Mouse (Mus musculus) embryonic facial prominence, embryonic 11.5 days (tissue): ENCODE data around the gene Yy1. TPM values are rescaled to one million over a fixed set of nuclear protein-coding genes. Genes with fewer than 3 reads are reported as not detected.

Experiments used
- ATAC-seq: fragments of 200-750 bp; cut with Nextera tagmentation; replicated peaks from 2 replicates; pipeline ENCODE4 v1.8.0; 2017; ENCODE audit warnings: low read depth; ENCODE audit not compliant: insufficient number of reproducible peaks, low FRiP score, low TSS enrichment
- DNase-seq: peaks from one replicate; pipeline ENCODE4 v3.0.0-alpha.2; 2015; ENCODE audit warnings: low spot score
- H3K27ac ChIP-seq: fragments of 300-500 bp; sonication (generic); replicated peaks from 2 replicates; pipeline ENCODE4 v1.5.1; 2014; ENCODE audit warnings: mild to moderate bottlenecking, low read depth, low read length, control low read depth
- H3K27me3 ChIP-seq: fragments of 300-500 bp; sonication (generic); 2 replicates; pipeline ENCODE4 v1.6.1; 2014; ENCODE audit warnings: mild to moderate bottlenecking, low read length, moderate library complexity, mixed read lengths; ENCODE audit not compliant: control insufficient read depth, insufficient read depth
- H3K36me3 ChIP-seq: fragments of 300-500 bp; sonication (generic); replicated peaks from 2 replicates; pipeline ENCODE4 v1.6.1; 2014; ENCODE audit warnings: low read depth, mild to moderate bottlenecking, low read length, moderate library complexity, mixed read lengths; ENCODE audit not compliant: control insufficient read depth, insufficient read depth
- H3K4me1 ChIP-seq: fragments of 300-500 bp; sonication (generic); 2 replicates; pipeline ENCODE4 v1.6.1; 2014; ENCODE audit warnings: low read length, mixed read lengths; ENCODE audit not compliant: control insufficient read depth, insufficient read depth
- H3K4me2 ChIP-seq: fragments of 300-500 bp; sonication (generic); 2 replicates; pipeline ENCODE4 v1.6.1; 2014; ENCODE audit warnings: low read depth, mild to moderate bottlenecking, control low read depth, low read length, moderate library complexity
- H3K4me3 ChIP-seq: fragments of 300-500 bp; sonication (generic); 2 replicates; pipeline ENCODE4 v1.5.1; 2014; ENCODE audit warnings: low read depth, low read length, control low read depth
- H3K9ac ChIP-seq: fragments of 300-500 bp; sonication (generic); replicated peaks from 2 replicates; pipeline ENCODE4 v1.6.1; 2014; ENCODE audit warnings: mild to moderate bottlenecking, control low read depth, low read length
- H3K9me3 ChIP-seq: fragments of 300-500 bp; sonication (generic); replicated peaks from 2 replicates; pipeline ENCODE4 v1.6.1; 2016; ENCODE audit warnings: mild to moderate bottlenecking, low read length, inconsistent platforms, mixed read lengths; ENCODE audit not compliant: control insufficient read depth
- WGBS: fragments of 180-500 bp; shearing (Covaris S2); extraction: QIAGEN DNeasy Blood & Tissue Kit; methylation state at CpG from one replicate; pipeline ENCODE4 v1.1.7; 2014; 5-methylcytosine and 5-hydroxymethylcytosine counted together
- polyA plus RNA-seq: library from polyadenylated mRNA; unstranded; fragments of >200 nt; fragmentation: Nextera tagmentation; extraction: Ambion mirVana; gene quantifications from 2 replicates; pipeline ENCODE4 v1.2.1, GENCODE M21; 2014

Yy1 gene
- polyA plus RNA-seq, 1 experiment from 2014 or later = 19.3 TPM

GRCm38 (mm10) chr12:108785161-108785560 is 7.6 kb upstream of the Yy1 start:
- Histone ChIP-seq H3K36me3 (no peaks in the 10 kb centered on the region), H3K4me3 (no peak overlapping the region), H3K4me1 (no peaks in the 10 kb centered on the region), H3K27ac (no peak overlapping the region), H3K4me2 (no peak overlapping the region), H3K9me3 (no peaks in the 10 kb centered on the region), H3K9ac (no peak overlapping the region), H3K27me3 (no peaks in the 10 kb centered on the region)
- ATAC-seq = no peak
- DNase-seq = no peak
- 93% methylated on average over 4 of the region's 4 CpGs for WGBS

DNA sequence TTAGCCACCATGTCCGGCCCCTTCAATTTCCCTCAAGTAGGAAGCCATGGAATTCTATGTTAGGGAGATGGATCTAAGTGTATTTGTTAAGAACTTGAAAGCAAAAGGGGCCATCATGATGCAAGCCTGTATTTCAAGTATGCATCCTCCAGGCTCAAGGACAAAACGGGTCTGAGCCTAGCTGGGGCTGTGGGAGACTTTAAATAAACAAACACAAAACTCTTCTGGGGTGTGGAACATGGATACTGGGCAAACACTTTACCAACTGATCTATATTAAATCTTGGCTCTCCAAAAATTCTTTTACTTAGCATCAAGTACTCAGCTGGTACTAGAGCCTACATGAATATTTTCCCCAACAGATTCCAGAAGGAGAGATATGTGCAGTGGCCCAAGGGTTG is 5.4 kb upstream of the Yy1 start:
- Histone ChIP-seq H3K9ac (no peak overlapping the region), H3K36me3 (no peaks in the 10 kb centered on the region), H3K4me1 (peaks cover 3% of the 10 kb centered on the region; the same call in 1 of the 2 replicates), H3K4me2 (no peak overlapping the region), H3K27me3 (no peaks in the 10 kb centered on the region), H3K4me3 (no peak overlapping the region), H3K27ac (no peak overlapping the region), H3K9me3 (no peaks in the 10 kb centered on the region)
- no peak for DNase-seq
- 89% methylated on average over 2 of the region's 2 CpGs for WGBS
- ATAC-seq = no peak

GRCm38 (mm10) chr12:108792152-108792545 is 624 bp upstream of the Yy1 start:
- Histone ChIP-seq H3K27me3 (no peaks in the 10 kb centered on the region), H3K36me3 (no peaks in the 10 kb centered on the region), H3K9ac (peak overlapping the region; percentile 83), H3K27ac (peak overlapping the region; percentile 99), H3K4me1 (peaks cover 5% of the 10 kb centered on the region; the same call in 1 of the 2 replicates), H3K9me3 (no peaks in the 10 kb centered on the region), H3K4me3 (peak overlapping the region; percentile 99), H3K4me2 (peak overlapping the region; percentile 34)
- WGBS = under 1% methylated on average over 52 of the region's 52 CpGs
- ATAC-seq (0 out of 2 replicates have a peak, but pooled peaks have one; percentile 1), DNase-seq (peak; percentile 88)

DNA sequence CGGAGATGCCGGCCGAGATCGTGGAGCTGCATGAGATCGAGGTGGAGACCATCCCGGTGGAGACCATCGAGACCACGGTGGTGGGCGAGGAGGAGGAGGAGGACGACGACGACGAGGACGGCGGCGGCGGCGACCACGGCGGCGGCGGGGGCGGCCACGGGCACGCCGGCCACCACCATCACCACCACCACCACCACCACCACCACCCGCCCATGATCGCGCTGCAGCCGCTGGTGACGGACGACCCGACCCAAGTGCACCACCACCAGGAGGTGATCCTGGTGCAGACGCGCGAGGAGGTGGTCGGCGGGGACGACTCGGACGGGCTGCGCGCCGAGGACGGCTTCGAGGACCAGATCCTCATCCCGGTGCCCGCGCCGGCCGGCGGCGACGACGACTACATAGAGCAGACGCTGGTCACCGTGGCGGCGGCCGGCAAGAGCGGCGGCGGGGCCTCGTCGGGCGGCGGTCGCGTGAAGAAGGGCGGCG is 724 bp downstream of the Yy1 start:
- Histone ChIP-seq H3K4me2 (peak overlapping the region; percentile 36), H3K9ac (peak overlapping the region; percentile 91), H3K4me3 (peak overlapping the region; percentile 99), H3K9me3 (no peaks in the 10 kb centered on the region), H3K36me3 (no peaks in the 10 kb centered on the region), H3K27ac (peak overlapping the region; percentile 99), H3K27me3 (no peaks in the 10 kb centered on the region), H3K4me1 (peaks cover 5% of the 10 kb centered on the region; the same call in 1 of the 2 replicates)
- ATAC-seq = no peak
- 1% methylated on average over 42 of the region's 71 CpGs for WGBS
- DNase-seq = no peak

DNA sequence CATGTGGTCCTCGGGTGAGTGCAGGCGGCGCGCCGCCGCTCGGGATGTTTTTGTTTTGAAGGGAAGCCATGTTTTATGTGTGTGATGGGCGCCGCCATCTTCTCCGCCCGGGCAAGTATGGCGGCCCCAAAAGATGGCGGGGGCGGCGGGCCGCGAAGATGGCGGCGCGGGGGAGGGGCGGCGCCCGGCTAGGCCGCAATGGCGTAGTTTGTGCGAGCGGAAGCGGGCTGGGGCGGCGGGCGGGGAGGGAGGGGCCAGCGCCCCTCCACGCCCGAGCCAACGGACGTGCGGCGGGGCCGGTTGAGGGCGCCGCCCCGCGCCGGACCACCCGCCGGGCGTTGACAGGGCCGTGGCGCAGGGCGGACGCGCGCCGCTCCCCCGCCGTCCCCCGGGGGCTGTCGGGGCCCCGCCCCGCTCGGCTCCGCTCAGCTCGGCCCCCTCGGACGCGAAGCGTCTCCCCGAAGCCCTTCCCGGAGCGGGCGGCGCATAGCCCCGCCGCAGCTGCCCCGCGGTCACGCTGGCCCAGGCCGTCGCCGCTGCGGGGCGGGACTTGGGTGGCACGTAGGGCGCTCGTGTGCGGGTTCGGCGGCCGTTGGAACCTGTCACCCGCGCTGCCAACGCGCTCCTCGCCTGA is 1.4 kb downstream of the Yy1 start:
- Histone ChIP-seq H3K9ac (peak overlapping the region; percentile 91), H3K9me3 (no peaks in the 10 kb centered on the region), H3K4me1 (peaks cover 5% of the 10 kb centered on the region; the same call in 1 of the 2 replicates), H3K36me3 (no peaks in the 10 kb centered on the region), H3K27ac (peak overlapping the region; percentile 99), H3K4me2 (peak overlapping the region; percentile 60), H3K27me3 (no peaks in the 10 kb centered on the region), H3K4me3 (peak overlapping the region; percentile 99)
- ATAC-seq (peak; percentile 63), DNase-seq (peak; percentile 90)
- under 1% methylated on average over 65 of the region's 94 CpGs for WGBS

GRCm38 (mm10) chr12:108794979-108795537 is 2.3 kb downstream of the Yy1 start:
- no peaks in the 10 kb centered on the region for H3K9me3 ChIP-seq
- ATAC-seq (no peak), DNase-seq (peak; percentile 10)
- WGBS = 23% methylated on average over 9 of the region's 9 CpGs
- peak overlapping the region; percentile 60 for H3K4me2 ChIP-seq
- H3K36me3 ChIP-seq = no peaks in the 10 kb centered on the region
- H3K27ac ChIP-seq = no peak overlapping the region
- peaks cover 5% of the 10 kb centered on the region; the same call in 1 of the 2 replicates for H3K4me1 ChIP-seq
- H3K4me3 ChIP-seq = peak overlapping the region; percentile 99
- no peaks in the 10 kb centered on the region for H3K27me3 ChIP-seq
- H3K9ac ChIP-seq = peak overlapping the region; percentile 91

DNA sequence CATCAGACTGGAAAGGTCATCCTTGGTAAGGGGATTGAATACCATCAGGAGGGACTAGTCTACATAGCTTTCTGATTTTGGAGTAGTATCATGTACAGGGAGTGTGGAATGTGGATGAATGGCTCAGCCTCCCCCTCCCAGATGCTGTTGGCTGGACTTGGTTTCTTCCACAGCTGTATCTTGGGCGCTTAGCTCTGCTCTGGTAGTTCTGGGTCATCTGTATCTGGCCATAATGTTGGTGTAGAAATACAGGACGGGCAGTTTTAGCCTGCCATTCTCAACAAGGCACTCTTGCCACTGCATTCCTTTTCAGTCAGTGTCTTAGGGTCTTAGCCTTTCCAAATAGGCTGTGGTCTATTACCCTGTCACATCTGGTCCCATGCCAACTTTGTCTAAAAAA is 8.8 kb downstream of the Yy1 start:
- H3K4me1 ChIP-seq = no peaks in the 10 kb centered on the region
- no peaks in the 10 kb centered on the region for H3K36me3 ChIP-seq
- ATAC-seq (no peak), DNase-seq (no peak)
- H3K4me3 ChIP-seq = no peak overlapping the region
- H3K9me3 ChIP-seq = no peaks in the 10 kb centered on the region
- 72% methylated on average over 2 of the region's 2 CpGs for WGBS
- no peaks in the 10 kb centered on the region for H3K27me3 ChIP-seq
- H3K27ac ChIP-seq = no peak overlapping the region
- no peak overlapping the region for H3K4me2 ChIP-seq
- no peak overlapping the region for H3K9ac ChIP-seq

DNA sequence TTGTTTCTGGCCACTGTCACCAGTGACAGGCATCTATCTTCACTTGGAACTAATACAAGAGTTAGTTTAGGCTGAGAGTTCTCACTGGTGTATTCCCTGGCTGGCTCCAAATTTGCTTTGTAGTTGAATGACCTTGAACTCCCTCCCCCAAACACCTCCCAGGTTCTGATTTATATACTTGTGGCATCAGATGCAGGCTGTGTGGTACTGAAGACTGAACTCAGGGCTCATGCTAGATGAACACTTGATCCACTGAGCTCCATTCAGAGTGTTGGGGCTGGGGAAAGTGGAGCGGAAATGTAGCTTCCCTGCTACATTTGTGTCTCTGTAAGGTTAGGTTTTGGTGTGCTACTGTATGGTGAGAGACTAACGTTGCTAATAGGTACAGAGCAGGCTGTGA is 11.6 kb downstream of the Yy1 start:
- ATAC-seq (no peak), DNase-seq (no peak)
- Histone ChIP-seq H3K9ac (no peak overlapping the region), H3K36me3 (no peaks in the 10 kb centered on the region), H3K27me3 (no peaks in the 10 kb centered on the region), H3K4me3 (no peak overlapping the region), H3K9me3 (no peaks in the 10 kb centered on the region), H3K4me2 (no peak overlapping the region), H3K4me1 (no peaks in the 10 kb centered on the region), H3K27ac (no peak overlapping the region)
- 94% methylated on average over 2 of the region's 2 CpGs for WGBS
